8 mouse cellular contexts compared by ENCODE assay signal in the genomic region with DNA sequence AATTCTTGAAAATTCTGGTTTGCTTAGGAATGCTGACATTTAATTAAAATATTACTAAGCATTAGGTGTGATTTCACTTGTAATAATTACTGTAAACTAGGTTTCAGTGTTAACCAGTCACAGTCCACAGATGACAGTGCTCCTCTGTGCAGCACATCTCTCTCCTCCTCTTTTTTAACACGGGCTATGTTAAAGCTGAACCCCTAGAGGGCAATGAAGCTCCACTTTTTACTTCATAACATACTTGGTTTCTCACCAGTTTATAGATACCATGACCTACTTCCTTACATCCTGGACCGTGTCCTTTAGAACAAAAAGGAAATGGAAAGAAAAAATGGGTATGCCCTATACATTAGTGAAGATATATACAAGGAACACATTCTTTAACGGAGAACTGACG. TPM values are rescaled to one million over a fixed set of nuclear protein-coding genes. Genes with fewer than 3 reads are reported as not detected.
DNase-seq lines count a peak whose midpoint lies in the region; ATAC-seq lines count a peak whose summit lies in the region.

No protein-coding gene starts in this region.

- no peaks in the 10 kb centered on the region for H3K4me1 ChIP-seq in hindbrain, embryonic 11.5 days (replicated peaks; ENCODE audit: control insufficient read depth, insufficient read depth, low read length)
- H3K4me1 ChIP-seq in hindbrain, embryonic 13.5 days (replicated peaks), result peaks cover 3% of the 10 kb centered on the region; the same call in 1 of the 2 replicates
- no peaks in the 10 kb centered on the region for H3K4me1 ChIP-seq in hindbrain, embryonic 15.5 days (replicated peaks)

- H3K9me3 ChIP-seq in hindbrain, embryonic 11.5 days (ENCODE audit: control insufficient read depth, low read length), result no peaks in the 10 kb centered on the region
- H3K9me3 ChIP-seq in hindbrain, embryonic 13.5 days, result no peaks in the 10 kb centered on the region
- no peaks in the 10 kb centered on the region for H3K9me3 ChIP-seq in hindbrain, embryonic 15.5 days

- no peak overlapping the region for H3K9ac ChIP-seq in hindbrain, embryonic 11.5 days (ENCODE audit: low read depth, low read length)
- H3K9ac ChIP-seq in hindbrain, embryonic 13.5 days, result no peak overlapping the region
- H3K9ac ChIP-seq in hindbrain, embryonic 15.5 days, result no peak overlapping the region

- 73% methylated on average over 4 of the region's 4 CpGs for WGBS in hindbrain, embryonic 11.5 days
- 60% methylated on average over 4 of the region's 4 CpGs for WGBS in hindbrain, embryonic 13.5 days
- 49% methylated on average over 4 of the region's 4 CpGs for WGBS in hindbrain, embryonic 15.5 days

- H3K27ac ChIP-seq in hindbrain, embryonic 11.5 days (ENCODE audit: low read depth, low read length), result no peak overlapping the region
- no peak overlapping the region for H3K27ac ChIP-seq in hindbrain, embryonic 13.5 days
- no peak overlapping the region for H3K27ac ChIP-seq in hindbrain, embryonic 15.5 days (replicated peaks)

- no peak overlapping the region for H3K4me3 ChIP-seq in hindbrain, embryonic 11.5 days (ENCODE audit: low read depth, low read length)
- H3K4me3 ChIP-seq in hindbrain, embryonic 13.5 days, result no peak overlapping the region
- H3K4me3 ChIP-seq in hindbrain, embryonic 15.5 days, result no peak overlapping the region

- no peaks in the 10 kb centered on the region for H3K27me3 ChIP-seq in hindbrain, embryonic 11.5 days (ENCODE audit: control insufficient read depth, insufficient read depth, low read length)
- H3K27me3 ChIP-seq in hindbrain, embryonic 13.5 days, result no peaks in the 10 kb centered on the region
- no peaks in the 10 kb centered on the region for H3K27me3 ChIP-seq in hindbrain, embryonic 15.5 days

- H3K36me3 ChIP-seq in hindbrain, embryonic 11.5 days (ENCODE audit: control insufficient read depth, insufficient read depth, low read length), result no peaks in the 10 kb centered on the region
- H3K36me3 ChIP-seq in hindbrain, embryonic 13.5 days, result no peaks in the 10 kb centered on the region
- H3K36me3 ChIP-seq in hindbrain, embryonic 15.5 days, result no peaks in the 10 kb centered on the region

- peak; percentile 25 for DNase-seq in hindbrain, embryonic 11.5 days (ENCODE audit: low spot score)
- DNase-seq in 416B (ENCODE audit: low read depth) (peak; percentile 68), NIH3T3 (ENCODE audit: low read depth) (peak; percentile 47)
- peak; percentile 15 for DNase-seq in telencephalon, adult 2 months (ENCODE audit: low read depth, low spot score)
- no peak for DNase-seq in testis, postnatal 10 days (ENCODE audit: low spot score)
- no peak for DNase-seq in thymus, postnatal 4 days

- H3K4me2 ChIP-seq in hindbrain, embryonic 11.5 days (replicated peaks; ENCODE audit: low read depth, low read length), result no peak overlapping the region
- H3K4me2 ChIP-seq in hindbrain, embryonic 13.5 days, result no peak overlapping the region
- H3K4me2 ChIP-seq in hindbrain, embryonic 15.5 days, result no peak overlapping the region

- ATAC-seq in hindbrain, embryonic 11.5 days (ENCODE audit: low FRiP score), result 0 out of 2 replicates have a peak, but pooled peaks have one; percentile 43
- no peak for ATAC-seq in hindbrain, embryonic 13.5 days (ENCODE audit: low FRiP score)
- ATAC-seq in hindbrain, embryonic 15.5 days (ENCODE audit: low FRiP score, low read depth), result peak; percentile 71; the same call in 1 of the 2 replicates

RNA-seq across cellular contexts. Expression of gene Cmc1, which starts 50.6 kb away (rescaled TPM):
- 37.9 and 41.4 TPM in 2 replicates for polyA plus RNA-seq in hindbrain, embryonic 11.5 days (2014; fragmentation: Nextera tagmentation; extraction: Ambion mirVana)
- 39.5 and 43.5 TPM in 2 replicates for polyA plus RNA-seq in hindbrain, embryonic 13.5 days (2015; fragmentation: Nextera tagmentation; extraction: Ambion mirVana)
- polyA plus RNA-seq in hindbrain, embryonic 15.5 days (2015; fragmentation: Nextera tagmentation; extraction: Ambion mirVana), result 34.2 and 45.1 TPM in 2 replicates

RNA-seq across cellular contexts. Expression of gene Azi2, which starts 59.1 kb away (rescaled TPM):
- polyA plus RNA-seq in hindbrain, embryonic 11.5 days (2014; fragmentation: Nextera tagmentation; extraction: Ambion mirVana), result 79.1 and 82.5 TPM in 2 replicates
- polyA plus RNA-seq in hindbrain, embryonic 13.5 days (2015; fragmentation: Nextera tagmentation; extraction: Ambion mirVana), result 79.1 and 80.4 TPM in 2 replicates
- 80.4 and 84.4 TPM in 2 replicates for polyA plus RNA-seq in hindbrain, embryonic 15.5 days (2015; fragmentation: Nextera tagmentation; extraction: Ambion mirVana)

Comparison
In these comparisons a context has a peak if more than half of its experiments do, and no peak if none do; other contexts are left out.
1. DNase-seq: peak in hindbrain, embryonic 11.5 days (single experiment), 416B (single experiment), NIH3T3 (single experiment) and telencephalon, adult 2 months (single experiment); none in testis, postnatal 10 days (single experiment) and thymus, postnatal 4 days (single experiment).